Mouse (Mus musculus): ENCODE data around the gene Ppp1r14c. TPM values are rescaled to one million over a fixed set of nuclear protein-coding genes. Genes with fewer than 3 reads are reported as not detected.

The Ppp1r14c gene
- polyA plus RNA-seq, 1 experiment from 2014 or later = 0.08 TPM

DNA sequence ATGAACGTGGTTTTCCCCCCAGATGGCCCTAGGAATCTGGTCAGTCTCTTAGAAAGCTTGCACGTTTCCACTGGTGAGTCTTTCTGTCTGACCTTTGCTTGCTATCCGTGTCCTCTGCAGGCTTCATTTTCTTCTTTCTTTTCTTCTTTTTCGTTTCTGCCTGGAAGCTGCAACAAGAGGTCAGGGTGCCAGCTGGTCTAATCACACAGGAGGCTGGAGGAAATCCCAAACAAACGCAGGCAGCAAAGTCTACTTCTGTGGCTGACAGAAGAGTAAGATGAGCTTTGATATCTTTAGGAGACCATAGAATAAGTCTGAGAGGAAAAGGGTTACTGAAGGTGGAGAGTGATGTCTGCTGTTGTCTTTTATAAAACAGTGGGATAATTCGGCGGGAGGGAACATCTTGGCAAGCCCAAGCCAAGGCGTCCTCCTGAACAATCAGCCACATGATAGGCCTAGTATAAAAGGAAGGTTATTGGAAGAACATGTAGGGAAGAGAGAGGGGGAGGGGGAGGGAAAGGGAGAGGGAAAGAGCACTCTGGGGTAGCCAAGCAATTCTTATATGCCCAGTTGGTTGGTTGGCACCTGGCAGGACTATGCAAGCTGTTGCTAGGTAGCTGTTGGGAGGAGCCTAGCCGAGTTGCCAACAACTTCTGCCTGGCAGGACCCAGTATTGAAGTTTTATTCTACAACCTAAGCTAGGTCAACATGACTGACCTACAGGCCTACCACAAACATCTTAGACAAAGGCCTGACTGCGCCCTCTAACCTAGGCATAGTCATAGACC, 30.3 kb downstream of the Ppp1r14c start:
- Histone ChIP-seq H3K27me3 (ENCODE audit: insufficient read depth, low read length) (no peaks in the 10 kb centered on the region), H3K4me2 (ENCODE audit: low read depth, low read length) (no peak overlapping the region), H3K4me1 (ENCODE audit: insufficient read depth) (no peaks in the 10 kb centered on the region), H3K4me3 (ENCODE audit: low read depth, low read length) (no peak overlapping the region), H3K36me3 (replicated peaks; ENCODE audit: insufficient read depth, low read length) (no peaks in the 10 kb centered on the region), H3K9ac (replicated peaks) (no peak overlapping the region), H3K9me3 (ENCODE audit: low read length) (no peaks in the 10 kb centered on the region), H3K27ac (ENCODE audit: low read depth) (no peak overlapping the region)
- DNase-seq (no peak), ATAC-seq (no peak)
- TF ChIP-seq EP300 (IDR thresholded peaks at IDR 0.05; ENCODE audit: low read depth) (no peak), CTCF (IDR thresholded peaks at IDR 0.05; ENCODE audit: low read depth) (no peak)
- 69% methylated on average over 10 of the region's 10 CpGs for WGBS (ENCODE audit: insufficient replicate concordance)

DNA sequence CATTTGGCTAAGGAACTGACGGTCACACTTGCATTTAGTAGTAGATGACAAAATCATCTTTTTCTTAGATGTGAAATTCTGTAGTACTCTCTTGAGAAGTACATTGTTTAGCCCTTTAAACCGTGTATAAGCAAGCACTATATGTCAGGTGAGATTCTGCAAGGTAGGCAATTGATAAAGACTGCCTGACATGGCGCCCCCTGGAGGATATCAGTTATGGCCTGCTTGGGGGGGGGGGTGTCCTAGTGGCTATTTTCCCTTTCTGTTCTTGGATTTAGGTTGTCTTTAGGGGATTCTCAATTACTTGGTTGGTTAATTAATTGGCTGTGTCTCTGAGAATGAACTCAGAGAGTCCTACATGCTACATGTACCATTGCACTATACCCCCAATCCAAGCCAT, 31.5 kb downstream of the Ppp1r14c start:
- H3K9me3 ChIP-seq (ENCODE audit: low read length) = no peaks in the 10 kb centered on the region
- no peak overlapping the region for H3K27ac ChIP-seq (ENCODE audit: low read depth)
- H3K36me3 ChIP-seq (replicated peaks; ENCODE audit: insufficient read depth, low read length) = no peaks in the 10 kb centered on the region
- 75% methylated on average over 3 of the region's 3 CpGs for whole genome bisulfite sequencing (ENCODE audit: insufficient replicate concordance)
- no peak for DNase-seq
- TF ChIP-seq EP300 (IDR thresholded peaks at IDR 0.05; ENCODE audit: low read depth) (no peak), CTCF (IDR thresholded peaks at IDR 0.05; ENCODE audit: low read depth) (no peak)
- H3K4me1 ChIP-seq (ENCODE audit: insufficient read depth) = no peaks in the 10 kb centered on the region
- ATAC-seq = no peak
- no peak overlapping the region for H3K4me2 ChIP-seq (ENCODE audit: low read depth, low read length)
- no peak overlapping the region for H3K9ac ChIP-seq (replicated peaks)
- H3K27me3 ChIP-seq (ENCODE audit: insufficient read depth, low read length) = no peaks in the 10 kb centered on the region
- no peak overlapping the region for H3K4me3 ChIP-seq (ENCODE audit: low read depth, low read length)

DNA sequence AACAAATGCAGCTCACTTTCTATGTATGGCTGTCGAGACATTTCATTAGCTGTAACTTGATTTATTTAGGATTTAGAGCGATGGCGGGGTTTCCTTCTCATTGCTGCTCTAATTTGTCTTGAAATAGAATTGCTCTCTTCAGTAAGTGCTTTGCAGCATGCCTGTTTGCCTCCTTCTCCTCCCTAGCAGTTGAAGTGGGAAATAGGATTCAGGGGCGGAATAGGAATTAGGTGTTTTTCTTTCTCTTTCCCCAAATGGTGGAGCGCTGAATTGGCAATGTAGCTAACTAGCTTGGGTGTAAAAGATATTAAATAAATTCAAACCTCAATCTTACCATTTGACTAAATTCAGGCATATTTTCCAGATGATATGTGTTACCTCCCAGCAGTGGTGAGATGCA, 32.2 kb downstream of the Ppp1r14c start:
- no peaks in the 10 kb centered on the region for H3K4me1 ChIP-seq (ENCODE audit: insufficient read depth)
- no peak overlapping the region for H3K27ac ChIP-seq (ENCODE audit: low read depth)
- TF ChIP-seq EP300 (IDR thresholded peaks at IDR 0.05; ENCODE audit: low read depth) (no peak), CTCF (IDR thresholded peaks at IDR 0.05; ENCODE audit: low read depth) (no peak)
- H3K27me3 ChIP-seq (ENCODE audit: insufficient read depth, low read length) = no peaks in the 10 kb centered on the region
- no peaks in the 10 kb centered on the region for H3K36me3 ChIP-seq (replicated peaks; ENCODE audit: insufficient read depth, low read length)
- 84% methylated on average over 5 of the region's 5 CpGs for WGBS (ENCODE audit: insufficient replicate concordance)
- no peak for DNase-seq
- H3K9me3 ChIP-seq (ENCODE audit: low read length) = no peaks in the 10 kb centered on the region
- no peak for ATAC-seq
- no peak overlapping the region for H3K4me2 ChIP-seq (ENCODE audit: low read depth, low read length)
- no peak overlapping the region for H3K9ac ChIP-seq (replicated peaks)
- H3K4me3 ChIP-seq (ENCODE audit: low read depth, low read length) = no peak overlapping the region

DNA sequence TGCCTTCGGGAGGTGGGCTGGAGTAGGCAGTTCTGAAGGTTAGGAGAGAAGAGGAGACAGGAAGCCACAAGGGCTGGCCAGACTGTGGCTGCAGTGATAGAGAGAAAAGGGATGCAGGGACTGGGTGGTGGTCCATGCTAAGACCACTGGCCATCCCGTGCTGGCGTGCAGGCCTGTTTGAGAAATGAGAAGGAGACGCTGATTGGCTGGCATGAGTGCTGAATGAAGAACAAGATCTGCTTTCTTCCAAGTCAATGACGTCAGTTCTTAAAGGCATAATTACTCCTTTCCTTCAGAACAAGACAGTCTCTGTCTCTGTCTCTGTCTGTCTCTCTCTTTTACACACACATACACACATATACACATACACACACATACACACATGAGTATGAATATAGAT, 36.4 kb downstream of the Ppp1r14c start:
- no peak for TF ChIP-seq CTCF (IDR thresholded peaks at IDR 0.05; ENCODE audit: low read depth)
- TF ChIP-seq EP300 (IDR thresholded peaks at IDR 0.05; ENCODE audit: low read depth) = no peak
- H3K27me3 ChIP-seq (ENCODE audit: insufficient read depth, low read length) = no peaks in the 10 kb centered on the region
- ATAC-seq = no peak
- no peak for DNase-seq
- no peaks in the 10 kb centered on the region for H3K36me3 ChIP-seq (replicated peaks; ENCODE audit: insufficient read depth, low read length)
- WGBS (ENCODE audit: insufficient replicate concordance) = 70% methylated on average over 5 of the region's 5 CpGs
- H3K4me1 ChIP-seq (ENCODE audit: insufficient read depth) = no peaks in the 10 kb centered on the region
- no peak overlapping the region for H3K4me3 ChIP-seq (ENCODE audit: low read depth, low read length)
- H3K27ac ChIP-seq (ENCODE audit: low read depth) = no peak overlapping the region
- H3K4me2 ChIP-seq (ENCODE audit: low read depth, low read length) = no peak overlapping the region
- H3K9ac ChIP-seq (replicated peaks) = no peak overlapping the region
- no peaks in the 10 kb centered on the region for H3K9me3 ChIP-seq (ENCODE audit: low read length)

DNA sequence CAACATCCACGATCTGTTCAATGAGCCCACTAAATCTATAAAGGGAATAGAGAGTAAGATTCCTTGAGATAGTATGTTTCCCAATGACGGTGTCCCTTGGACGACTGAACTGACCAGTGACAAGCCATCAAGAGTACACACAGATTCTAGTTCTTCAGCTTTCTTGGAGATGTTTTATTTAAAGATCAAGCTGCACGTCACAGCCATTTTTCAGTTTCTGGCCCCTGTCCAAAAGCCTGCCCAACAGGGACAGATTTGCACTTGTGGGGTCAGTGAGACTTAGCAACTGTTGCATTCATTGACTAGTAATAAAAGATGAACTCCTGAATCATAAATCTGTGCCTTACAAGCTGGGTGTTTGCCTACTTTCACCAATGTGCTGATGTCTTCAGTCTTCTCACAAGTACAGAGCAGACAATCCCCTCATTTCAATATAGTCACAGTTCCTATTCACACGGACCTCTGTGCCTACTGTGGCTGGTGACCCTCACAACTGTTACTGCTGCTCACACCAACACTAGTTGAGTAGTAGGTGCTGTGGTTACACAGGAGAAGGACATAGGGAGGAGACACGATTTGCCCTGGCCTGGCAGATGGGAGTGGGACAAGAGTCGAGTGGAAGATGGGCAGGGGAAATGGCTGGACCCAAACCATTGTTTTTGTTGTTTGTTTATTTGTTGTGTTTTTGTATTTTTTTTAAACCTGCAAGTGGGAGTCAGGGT, 37.7 kb downstream of the Ppp1r14c start:
- TF ChIP-seq EP300 (IDR thresholded peaks at IDR 0.05; ENCODE audit: low read depth) (no peak), CTCF (IDR thresholded peaks at IDR 0.05; ENCODE audit: low read depth) (no peak)
- H3K27me3 ChIP-seq (ENCODE audit: insufficient read depth, low read length) = no peaks in the 10 kb centered on the region
- no peak overlapping the region for H3K4me3 ChIP-seq (ENCODE audit: low read depth, low read length)
- H3K4me2 ChIP-seq (ENCODE audit: low read depth, low read length) = no peak overlapping the region
- H3K36me3 ChIP-seq (replicated peaks; ENCODE audit: insufficient read depth, low read length) = no peaks in the 10 kb centered on the region
- no peak overlapping the region for H3K27ac ChIP-seq (ENCODE audit: low read depth)
- DNase-seq (no peak), ATAC-seq (no peak)
- H3K9me3 ChIP-seq (ENCODE audit: low read length) = no peaks in the 10 kb centered on the region
- WGBS (ENCODE audit: insufficient replicate concordance) = 77% methylated on average over 7 of the region's 7 CpGs
- no peak overlapping the region for H3K9ac ChIP-seq (replicated peaks)
- H3K4me1 ChIP-seq (ENCODE audit: insufficient read depth) = no peaks in the 10 kb centered on the region

DNA sequence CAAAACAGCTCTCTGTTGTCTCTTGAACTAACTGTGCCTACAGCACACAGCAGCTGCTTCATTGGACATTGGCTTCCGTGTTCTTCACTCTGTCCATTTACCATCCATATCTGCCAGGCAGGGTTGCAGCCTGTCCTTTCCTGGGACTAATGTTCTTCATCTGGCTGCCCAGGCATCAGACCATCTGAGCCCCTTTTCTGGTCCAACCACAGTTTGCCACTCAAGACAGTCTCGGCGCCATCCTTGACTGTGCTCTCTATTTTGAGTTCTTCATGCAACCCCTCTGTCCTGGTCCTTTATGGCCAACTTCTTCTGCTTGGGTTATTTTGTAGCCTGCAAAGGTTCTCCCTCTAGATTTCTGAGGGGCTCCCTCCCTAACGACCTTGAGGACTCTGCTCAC, 38.5 kb downstream of the Ppp1r14c start:
- Histone ChIP-seq H3K27ac (ENCODE audit: low read depth) (no peak overlapping the region), H3K4me3 (ENCODE audit: low read depth, low read length) (no peak overlapping the region), H3K9me3 (ENCODE audit: low read length) (no peaks in the 10 kb centered on the region), H3K9ac (replicated peaks) (no peak overlapping the region), H3K36me3 (replicated peaks; ENCODE audit: insufficient read depth, low read length) (no peaks in the 10 kb centered on the region), H3K4me2 (ENCODE audit: low read depth, low read length) (no peak overlapping the region), H3K27me3 (ENCODE audit: insufficient read depth, low read length) (no peaks in the 10 kb centered on the region), H3K4me1 (ENCODE audit: insufficient read depth) (no peaks in the 10 kb centered on the region)
- WGBS (ENCODE audit: insufficient replicate concordance) = 73% methylated on average over 4 of the region's 4 CpGs
- ATAC-seq (no peak), DNase-seq (no peak)
- TF ChIP-seq CTCF (IDR thresholded peaks at IDR 0.05; ENCODE audit: low read depth) = no peak
- TF ChIP-seq EP300 (IDR thresholded peaks at IDR 0.05; ENCODE audit: low read depth) = no peak

Data from liver, postnatal 0 days (tissue).